Mouse (Mus musculus): ENCODE results near the gene Ptpn7. TPM values are rescaled to one million over a fixed set of nuclear protein-coding genes. Genes with fewer than 3 reads are reported as not detected.

The Ptpn7 gene
- total and polyA plus RNA-seq, 3 experiments = 1.6 to 2.7 (median 1.8) TPM

GRCm38 (mm10) chr1:135128986-135129385, 3.5 kb upstream of the Ptpn7 start:
- DNase-seq = no peak

DNA sequence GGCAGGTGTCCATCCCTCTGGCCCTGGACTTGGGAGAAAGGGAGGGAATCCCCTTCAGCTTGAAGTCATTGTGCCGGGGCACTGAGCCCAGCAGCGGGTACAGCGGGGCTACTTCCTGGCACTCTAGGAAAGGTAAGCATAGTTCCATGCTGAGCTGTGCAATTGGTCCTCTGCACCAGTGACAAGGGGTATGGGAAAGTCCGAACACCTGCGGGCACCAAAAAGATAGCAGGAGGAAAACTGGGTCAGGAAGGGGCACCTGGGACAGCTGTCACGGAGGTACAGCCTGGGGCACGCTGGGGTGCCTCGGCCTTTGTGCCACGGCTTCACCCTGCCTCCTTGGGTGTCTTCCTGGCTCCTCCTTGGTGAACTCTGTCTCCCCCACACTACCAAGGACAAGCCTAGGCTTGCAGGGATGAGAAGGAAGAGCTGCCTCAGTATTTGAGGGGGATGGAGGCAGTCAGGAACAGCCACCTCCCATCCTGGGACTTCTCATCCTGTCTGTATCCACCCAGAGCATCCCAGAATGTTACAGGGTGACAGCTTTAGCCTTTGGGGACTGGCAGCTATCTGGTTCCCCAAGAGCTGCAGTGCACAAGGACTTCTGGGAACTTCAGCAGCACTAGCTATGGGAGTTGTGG, 2.8 kb upstream of the Ptpn7 start:
- no peak for DNase-seq

DNA sequence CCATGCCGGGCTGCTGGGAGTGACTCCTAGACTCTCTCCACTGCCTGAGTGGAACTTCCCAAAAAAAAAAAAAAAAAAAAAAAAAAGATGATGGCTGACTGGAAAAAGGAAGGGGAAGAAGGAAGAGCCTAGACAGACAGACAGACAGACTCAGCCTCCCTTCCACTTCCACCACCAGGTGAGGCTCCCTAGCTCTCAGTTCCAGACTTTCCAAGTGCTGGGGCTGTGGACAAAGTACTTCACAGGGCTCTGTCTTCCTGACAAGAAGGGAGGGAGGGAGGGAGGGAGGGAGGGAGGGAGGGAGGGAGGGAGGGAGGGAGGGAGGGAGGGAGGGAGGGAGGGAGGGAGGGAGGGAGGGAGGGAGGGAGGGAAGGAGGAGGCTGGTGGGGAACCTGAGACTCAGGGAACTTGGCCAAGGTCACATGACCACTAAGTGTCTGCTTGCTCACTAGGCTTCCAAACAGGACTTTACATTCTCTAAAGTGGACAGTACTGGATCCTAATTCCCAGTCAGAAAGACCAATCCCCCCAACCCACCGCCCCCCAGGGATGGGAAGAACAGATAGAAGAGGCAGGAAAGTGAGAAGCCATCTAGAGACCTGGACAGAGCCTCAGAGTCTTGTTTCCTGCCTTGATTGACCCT, 2.0 kb upstream of the Ptpn7 start:
- no peak for DNase-seq

GRCm38 (mm10) chr1:135131034-135131433, 1.5 kb upstream of the Ptpn7 start:
- DNase-seq = peak; percentile 49

- DNase-seq = no peak
Measured at GRCm38 (mm10) chr1:135131560-135131959, 940 bp upstream of the Ptpn7 start.

GRCm38 (mm10) chr1:135132893-135133369, 431 bp downstream of the Ptpn7 start:
- no peak for DNase-seq

- no peak for DNase-seq
Measured at GRCm38 (mm10) chr1:135133678-135134435, 1.4 kb downstream of the Ptpn7 start.

- no peak for DNase-seq
Measured at GRCm38 (mm10) chr1:135135111-135135787, 2.7 kb downstream of the Ptpn7 start.

DNA sequence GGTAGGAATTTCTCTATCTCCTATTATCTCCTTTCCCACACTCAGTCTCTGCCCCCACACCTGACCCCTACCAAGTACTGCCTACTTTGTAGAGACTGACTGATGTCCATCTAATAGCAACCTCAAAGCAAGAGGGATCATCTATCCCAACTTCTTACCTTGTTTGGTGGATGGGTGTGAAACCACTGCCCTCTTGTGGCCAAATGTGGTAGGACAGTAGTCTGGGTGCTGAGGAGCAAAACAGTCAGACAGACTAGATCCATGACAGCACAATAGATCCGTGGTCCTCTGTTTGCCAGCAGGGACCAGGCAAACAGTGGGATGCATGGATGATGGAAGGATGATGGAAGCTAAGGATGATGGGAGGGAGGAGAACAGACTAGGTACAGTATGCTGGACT, 4.0 kb downstream of the Ptpn7 start:
- DNase-seq = peak; percentile 64

DNA sequence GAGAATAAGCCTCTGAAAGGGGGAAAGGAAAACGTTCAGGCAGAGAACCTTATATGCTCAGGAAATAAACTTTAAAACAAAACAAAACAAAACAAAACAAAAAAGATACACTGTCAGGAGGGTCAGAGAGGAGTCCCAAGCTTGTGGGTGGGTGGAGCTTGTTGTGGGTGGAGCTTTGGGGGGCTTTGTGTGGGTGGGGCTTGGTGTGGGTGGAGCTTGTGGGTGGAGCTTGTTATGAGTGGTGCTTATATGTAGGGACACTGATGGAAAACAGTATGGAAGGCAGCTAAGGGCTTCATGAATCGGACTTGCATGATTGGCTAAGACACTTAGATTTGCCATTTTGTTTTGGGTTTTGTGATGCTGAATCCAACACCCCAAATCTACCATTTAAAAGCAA, 7.4 kb downstream of the Ptpn7 start:
- DNase-seq = no peak

DNA sequence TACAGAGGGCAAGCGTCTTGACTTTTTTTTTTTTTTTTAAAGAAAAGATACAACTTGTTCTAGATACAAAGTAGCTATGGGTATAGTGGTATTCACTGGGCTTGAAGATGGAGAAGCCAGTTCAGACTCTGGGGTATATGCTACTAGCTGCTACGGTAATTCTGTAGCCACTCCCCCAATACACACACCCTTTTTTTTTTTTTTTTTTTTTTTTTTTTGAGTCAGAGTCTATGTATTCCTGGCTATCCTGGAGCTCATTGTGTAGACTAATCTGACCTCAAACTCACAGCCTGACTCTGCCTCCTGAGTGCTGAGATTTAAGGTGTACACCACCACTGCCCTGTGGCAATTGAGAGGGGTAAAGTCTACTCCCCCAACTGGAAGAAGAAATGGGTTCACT, 10.0 kb downstream of the Ptpn7 start:
- no peak for DNase-seq

DNA sequence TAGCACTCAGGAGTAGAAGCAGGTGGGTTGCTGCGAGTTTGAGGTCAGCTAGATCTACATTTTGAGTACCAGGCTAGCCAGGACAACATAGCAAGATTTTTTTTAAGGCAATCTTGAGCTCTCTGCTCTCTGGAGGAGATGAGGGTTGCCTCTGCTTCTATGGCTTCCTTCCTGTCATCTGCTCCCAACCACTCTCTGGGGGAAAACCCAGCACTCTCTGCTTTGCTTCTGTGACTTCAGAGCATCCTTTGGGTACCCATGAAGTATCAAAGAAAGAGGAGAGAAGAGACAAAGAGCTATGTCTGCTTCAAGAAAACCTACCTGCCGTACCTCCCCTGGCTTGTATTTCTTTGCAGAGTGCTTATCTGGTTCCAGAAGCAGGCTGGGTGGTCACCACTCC, 11.4 kb downstream of the Ptpn7 start:
- no peak for DNase-seq

GRCm38 (mm10) chr1:135146077-135146945, 13.8 kb downstream of the Ptpn7 start, which contains the start of gene Arl8a:
TSS of gene Arl8a (plus strand) at chr1:135146824.
- DNase-seq = peak; percentile 94

DNA sequence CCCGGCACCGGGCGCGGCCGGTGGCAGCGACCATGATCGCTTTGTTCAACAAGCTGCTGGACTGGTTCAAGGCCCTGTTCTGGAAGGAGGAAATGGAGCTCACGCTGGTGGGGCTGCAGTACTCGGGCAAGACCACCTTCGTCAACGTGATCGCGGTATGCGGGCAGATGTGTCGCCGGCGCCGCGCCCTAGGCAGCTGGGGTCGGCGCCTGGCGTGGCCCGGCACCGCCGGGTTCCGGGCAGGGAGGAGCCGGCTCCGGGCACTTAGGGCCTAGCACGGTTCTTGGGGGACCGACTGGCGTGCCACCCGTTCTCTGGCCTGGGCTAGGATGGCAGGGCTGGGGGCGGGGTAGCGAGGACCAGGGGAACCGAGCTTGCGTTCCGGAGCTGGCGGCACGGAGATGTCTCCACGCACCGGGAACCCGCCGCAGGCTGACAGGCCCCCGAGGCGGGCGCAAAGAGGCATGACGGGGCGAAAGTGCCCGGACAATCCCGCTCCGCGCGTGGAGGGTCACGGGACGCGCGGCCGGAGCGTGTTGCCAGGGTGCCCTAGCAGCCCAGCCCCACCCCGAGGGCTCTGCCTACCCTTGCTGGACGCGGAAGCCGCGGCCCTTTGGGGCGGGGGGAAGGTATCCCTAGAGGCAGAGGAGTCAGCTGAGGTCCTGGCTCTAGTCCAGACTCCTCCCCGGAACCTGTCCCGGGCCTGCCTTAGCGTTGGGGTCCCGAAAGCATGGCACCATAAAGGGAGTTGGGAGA, 14.6 kb downstream of the Ptpn7 start:
- peak; percentile 93 for DNase-seq

DNA sequence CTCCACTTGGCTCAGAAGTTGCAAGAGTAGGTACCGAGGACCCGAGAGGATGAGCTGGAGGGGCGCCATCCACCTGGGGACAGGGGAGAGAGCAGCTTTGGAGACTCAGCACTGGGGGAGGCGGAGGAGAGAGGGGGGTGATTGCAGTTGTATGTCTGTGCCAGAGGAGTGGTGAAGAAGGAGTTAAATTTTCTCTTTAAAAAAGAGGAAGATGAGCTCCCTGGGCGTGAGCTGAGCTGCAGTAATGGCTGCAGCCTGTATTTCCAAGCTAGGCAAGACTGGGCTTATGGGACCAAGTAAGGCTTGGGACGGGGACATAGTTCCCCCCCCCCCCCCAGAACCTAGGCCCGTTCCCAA, 15.2 kb downstream of the Ptpn7 start:
- DNase-seq = no peak

GRCm38 (mm10) chr1:135148476-135148875, 16.0 kb downstream of the Ptpn7 start:
- no peak for DNase-seq

DNA sequence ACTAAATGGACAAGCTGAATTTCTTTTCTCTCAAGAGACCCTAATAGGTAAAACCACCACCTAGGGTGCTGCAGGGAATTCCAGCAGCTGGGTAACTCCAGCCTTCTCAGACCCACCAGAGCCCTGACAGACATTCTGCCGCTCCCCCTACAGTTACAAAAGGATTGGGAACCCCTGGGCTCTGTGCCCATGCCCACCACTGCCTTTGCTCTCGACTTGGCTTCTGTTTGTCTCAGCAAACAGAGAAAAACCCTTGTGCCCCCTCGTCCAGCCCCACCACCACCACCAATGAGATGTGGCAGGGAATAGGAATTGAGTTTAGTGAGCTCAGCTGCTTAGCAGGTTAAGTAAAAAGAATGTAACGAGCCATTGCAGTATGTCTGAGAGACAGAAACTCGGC, 16.5 kb downstream of the Ptpn7 start:
- no peak for DNase-seq

- DNase-seq = no peak
Measured at GRCm38 (mm10) chr1:135154011-135154410, 21.5 kb downstream of the Ptpn7 start.

DNA sequence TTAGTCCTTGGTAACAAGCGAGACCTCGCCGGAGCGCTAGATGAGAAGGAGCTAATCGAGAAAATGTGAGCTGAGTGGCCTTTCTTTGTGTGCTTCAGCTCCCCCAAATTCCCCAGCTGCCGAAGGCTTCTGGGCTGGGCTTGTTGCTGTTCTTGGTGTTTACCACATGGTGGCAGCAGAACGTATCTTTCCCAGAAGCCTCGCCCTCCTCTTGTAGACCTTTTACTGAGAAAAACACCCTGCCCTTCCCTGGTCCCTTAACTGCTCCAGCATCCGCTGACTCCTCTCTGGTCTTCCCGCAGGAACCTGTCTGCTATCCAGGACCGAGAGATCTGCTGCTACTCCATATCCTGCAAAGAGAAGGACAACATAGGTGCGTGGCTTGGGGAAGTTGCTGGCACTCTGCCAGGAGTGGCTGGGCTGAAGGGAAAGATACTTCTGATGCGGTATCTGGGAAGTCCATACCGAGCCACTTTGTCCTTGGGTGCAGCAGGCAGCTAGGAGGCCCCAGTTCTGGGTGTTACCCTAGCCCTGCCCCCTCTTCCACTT, 22.0 kb downstream of the Ptpn7 start:
- peak; percentile 76 for DNase-seq

DNA sequence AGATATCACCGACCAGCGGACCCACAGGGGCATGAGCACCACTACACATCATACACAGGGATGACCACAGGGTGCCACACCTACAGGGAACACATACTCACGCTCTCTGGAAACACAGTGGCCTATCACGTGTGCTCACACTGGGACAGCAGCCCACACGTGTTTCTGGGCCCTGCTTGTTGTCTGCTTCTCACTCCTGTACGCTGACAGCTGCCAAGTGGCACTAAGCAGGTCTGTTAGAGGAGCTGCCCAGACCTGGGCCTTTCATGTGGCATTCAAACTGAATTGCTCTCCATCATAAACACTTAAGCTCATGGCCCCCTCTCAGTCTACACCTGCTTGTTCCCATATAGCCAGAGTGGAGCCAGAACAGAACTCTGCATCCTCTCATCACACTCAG, 23.8 kb downstream of the Ptpn7 start:
- DNase-seq = no peak

DNA sequence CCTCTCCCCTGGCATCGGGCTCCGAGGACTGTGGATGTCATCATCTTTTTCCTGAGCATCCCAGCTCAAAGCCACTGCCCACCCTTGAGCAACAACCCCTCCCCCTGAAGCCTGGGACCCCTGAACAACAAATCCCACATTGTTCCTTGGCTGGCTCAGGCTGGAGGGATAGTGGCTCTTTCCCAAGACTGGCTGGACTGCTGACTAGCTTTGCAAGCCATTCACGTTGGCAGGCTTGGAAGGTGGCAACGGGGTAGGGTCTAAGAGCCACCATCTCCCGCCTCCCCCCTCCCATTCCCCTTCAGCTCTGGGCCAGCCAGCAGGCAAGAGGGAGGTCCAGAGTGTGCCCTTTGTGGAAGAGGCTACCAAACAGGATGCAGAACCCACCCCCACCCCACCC, 26.1 kb downstream of the Ptpn7 start:
- DNase-seq = no peak
